ENCODE assay signal across 8 mouse cellular contexts in genomic region chr17:5770265-5771249, GRCm38 (mm10).
DNase-seq lines count a peak whose midpoint lies in the region; ATAC-seq lines count a peak whose summit lies in the region.

No protein-coding gene starts in this region.

- H3K27me3 ChIP-seq in forebrain, embryonic 14.5 days (replicated peaks; ENCODE audit: control insufficient read depth, insufficient read depth, low read length): no peaks in the 10 kb centered on the region

- peak overlapping the region; percentile 18 for H3K9ac ChIP-seq in forebrain, embryonic 14.5 days (ENCODE audit: low read length)

- peak; percentile 27 for DNase-seq in layer of hippocampus, adult 9-11 months
- no peak for DNase-seq in layer of hippocampus, adult 11-12 months (ENCODE audit: low spot score)
- DNase-seq in forebrain, embryonic 14.5 days (ENCODE audit: low spot score): peak; percentile 72
- peak; percentile 49 to 74 for DNase-seq in left cerebral cortex, postnatal 10 days (ENCODE audit: extremely low spot score in 1 of 2, low spot score in 2 of 2)
- peak; percentile 18 for DNase-seq in skeletal muscle tissue, adult 2 months (ENCODE audit: low read depth, low spot score)

- no peaks in the 10 kb centered on the region for H3K9me3 ChIP-seq in forebrain, embryonic 14.5 days (replicated peaks; ENCODE audit: control insufficient read depth, low read length)

- no peaks in the 10 kb centered on the region for H3K36me3 ChIP-seq in forebrain, embryonic 14.5 days (ENCODE audit: control insufficient read depth, insufficient read depth, low read length)

- H3K27ac ChIP-seq in forebrain, embryonic 14.5 days (ENCODE audit: low read depth, low read length): peak overlapping the region; percentile 27; the same call in 1 of the 2 replicates

- peak overlapping the region; percentile 48 for H3K4me2 ChIP-seq in forebrain, embryonic 14.5 days (ENCODE audit: low read length)

- 7% methylated on average over 22 of the region's 22 CpGs for WGBS in forebrain, embryonic 14.5 days

- intact Hi-C loops in left cerebral cortex, postnatal 10 days (cut with DNase I): loop anchor here (1.0 kb wide), 1 partner anchor 9 kb away; no protein-coding TSS in a partner anchor

- H3K4me3 ChIP-seq in forebrain, embryonic 14.5 days (ENCODE audit: low read depth, low read length): peak overlapping the region; percentile 22

- peaks cover 11% of the 10 kb centered on the region for H3K4me1 ChIP-seq in forebrain, embryonic 14.5 days (ENCODE audit: control insufficient read depth, insufficient read depth, low read length)

- peak; percentile 87 for ATAC-seq in forebrain, embryonic 14.5 days
- peak; percentile 72 to 80 for ATAC-seq in hematopoietic stem cell, adult 5-6 weeks (replicated peaks in 1 of 2; ENCODE audit: insufficient read depth in 1 of 2, low FRiP score in 2 of 2, low TSS enrichment in 1 of 2, low read depth in 1 of 2, poor library complexity in 2 of 2, severe bottlenecking in 2 of 2)
- ATAC-seq in megakaryocyte progenitor cell, adult 5-6 weeks (replicated peaks; ENCODE audit: poor library complexity): peak; percentile 73
- ATAC-seq in cerebellum, adult (ENCODE audit: insufficient number of reproducible peaks, low FRiP score, low TSS enrichment): no peak; the same call in 1 of the 2 replicates
